Mouse (Mus musculus) liver, adult 2 months (tissue): ENCODE data around the gene Spaca9.

Experiments used
- CTCF ChIP-seq: fragments of 200-500 bp; IDR thresholded peaks from 2 replicates; pipeline ENCODE4 v1.5.1; 2011; ENCODE audit warnings: low read depth, low read length, control low read depth
- POLR2A ChIP-seq: fragments of 200-500 bp; IDR thresholded peaks from 2 replicates; pipeline ENCODE4 v1.6.1; 2011; ENCODE audit warnings: low read length, control low read depth; ENCODE audit not compliant: insufficient read depth; ENCODE audit errors: extremely low read depth

- TF ChIP-seq POLR2A = no peak
- TF ChIP-seq CTCF = no peak
Observed at GRCm38 (mm10) chr2:28746682-28747332, 47.3 kb upstream of the Spaca9 start.
